Comparison of ENCODE assay signal across 8 mouse cellular contexts in the genomic region with DNA sequence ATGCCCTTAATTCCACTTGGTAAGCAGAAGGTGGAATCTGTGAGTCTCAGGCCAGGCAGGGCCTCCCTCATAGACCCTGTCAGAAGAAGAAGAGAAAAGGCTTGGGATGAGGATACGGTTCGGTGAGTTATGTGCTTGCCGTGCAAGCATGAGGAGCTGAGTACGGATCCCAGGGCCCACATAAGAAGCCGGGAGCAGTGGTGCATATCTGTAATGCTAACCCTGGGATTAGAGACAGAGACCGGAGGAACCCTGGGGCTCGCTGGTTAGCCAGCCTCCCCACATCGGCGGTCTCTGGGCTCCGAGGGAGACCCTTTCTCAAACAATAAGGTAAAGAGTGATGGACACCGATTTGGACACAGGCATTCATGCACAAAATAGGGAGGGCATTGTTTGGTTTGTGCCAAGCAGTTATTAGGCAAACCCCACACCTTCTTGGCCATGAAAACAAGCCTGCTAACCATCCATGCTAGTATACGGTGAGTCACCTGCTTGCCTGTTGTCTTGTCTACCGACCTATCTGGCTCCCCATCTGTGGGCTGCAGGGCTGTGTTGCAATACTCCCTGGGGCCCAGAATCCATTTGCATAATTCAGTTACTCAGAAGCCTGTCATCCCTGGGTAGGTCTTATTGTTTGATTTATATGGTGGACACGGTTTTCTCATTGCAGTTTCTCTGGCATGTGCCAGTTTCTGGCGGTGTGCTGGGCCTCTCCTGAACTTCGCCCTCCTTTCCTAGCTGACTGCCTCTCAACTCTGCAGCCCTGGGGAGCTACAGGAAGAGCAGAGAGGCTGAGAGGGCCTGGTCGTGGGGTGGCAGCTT. TPM values are rescaled to one million over a fixed set of nuclear protein-coding genes. Genes with fewer than 3 reads are reported as not detected.
DNase-seq lines count a peak whose midpoint lies in the region; ATAC-seq lines count a peak whose summit lies in the region.

No protein-coding gene starts in this region.

- H3K9ac ChIP-seq in hindbrain, embryonic 14.5 days: no peak overlapping the region

- no peaks in the 10 kb centered on the region for H3K9me3 ChIP-seq in hindbrain, embryonic 10.5 days
- no peaks in the 10 kb centered on the region for H3K9me3 ChIP-seq in hindbrain, embryonic 14.5 days (ENCODE audit: control insufficient read depth, low read length)

- peak overlapping the region; percentile 68 for H3K27ac ChIP-seq in hindbrain, embryonic 10.5 days
- no peak overlapping the region for H3K27ac ChIP-seq in hindbrain, embryonic 14.5 days

- ATAC-seq in hindbrain, embryonic 14.5 days (ENCODE audit: low FRiP score): no peak
- ATAC-seq in common myeloid progenitor, adult 5-6 weeks (replicated peaks; ENCODE audit: low read depth, poor library complexity, severe bottlenecking): peak; percentile 65
- ATAC-seq in neutrophil, adult 5-6 weeks (ENCODE audit: extremely low read depth, insufficient number of reproducible peaks, low FRiP score, poor library complexity, severe bottlenecking): peak; percentile 67; the same call in 1 of the 2 replicates

- no peak for DNase-seq in hindbrain, embryonic 10.5 days (ENCODE audit: low spot score)
- DNase-seq in hindbrain, embryonic 14.5 days (ENCODE audit: low spot score): no peak
- peak; percentile 49 for DNase-seq in kidney, postnatal 10 days
- no peak for DNase-seq in thymus, postnatal 25 days
- DNase-seq in ovary, adult 18-20 months (ENCODE audit: low spot score): no peak
- DNase-seq in lung, postnatal 25 days (ENCODE audit: low spot score): no peak

- peaks cover 8% of the 10 kb centered on the region; the same call in 1 of the 2 replicates for H3K27me3 ChIP-seq in hindbrain, embryonic 10.5 days (ENCODE audit: insufficient read depth, poor library complexity, severe bottlenecking)
- no peaks in the 10 kb centered on the region for H3K27me3 ChIP-seq in hindbrain, embryonic 14.5 days (ENCODE audit: control insufficient read depth, insufficient read depth, low read length)

- H3K4me1 ChIP-seq in hindbrain, embryonic 10.5 days (replicated peaks): peaks cover 28% of the 10 kb centered on the region
- H3K4me1 ChIP-seq in hindbrain, embryonic 14.5 days (replicated peaks; ENCODE audit: control insufficient read depth, insufficient read depth, low read length): peaks cover 17% of the 10 kb centered on the region

- H3K4me3 ChIP-seq in hindbrain, embryonic 10.5 days: no peak overlapping the region
- H3K4me3 ChIP-seq in hindbrain, embryonic 14.5 days (replicated peaks; ENCODE audit: low read length): no peak overlapping the region

- no peaks in the 10 kb centered on the region for H3K36me3 ChIP-seq in hindbrain, embryonic 10.5 days
- H3K36me3 ChIP-seq in hindbrain, embryonic 14.5 days (replicated peaks; ENCODE audit: control insufficient read depth, insufficient read depth): no peaks in the 10 kb centered on the region

- H3K4me2 ChIP-seq in hindbrain, embryonic 14.5 days (replicated peaks): no peak overlapping the region

- 55% methylated on average over 17 of the region's 17 CpGs for WGBS in hindbrain, embryonic 10.5 days
- WGBS in hindbrain, embryonic 14.5 days: 34% methylated on average over 17 of the region's 17 CpGs

RNA-seq across cellular contexts. Expression of a gene that starts 11.8 kb away (rescaled TPM):
- polyA plus RNA-seq in hindbrain, embryonic 10.5 days (2016; fragmentation: Nextera tagmentation; extraction: Ambion mirVana): 3.6 and 5.6 TPM in 2 replicates
- 19.6 and 22.4 TPM in 2 replicates for polyA plus RNA-seq in hindbrain, embryonic 14.5 days (2014; fragmentation: Nextera tagmentation; extraction: Ambion mirVana)
- 46.3 and 51.3 TPM in 2 replicates for total RNA-seq in common myeloid progenitor, adult 5-6 weeks (2017)
- 76.2 and 76.7 TPM in 2 replicates for total RNA-seq in neutrophil, adult 5-6 weeks (2017)

RNA-seq across cellular contexts. Expression of a gene that starts 51.1 kb away (rescaled TPM):
- 10.9 and 11.2 TPM in 2 replicates for polyA plus RNA-seq in hindbrain, embryonic 10.5 days (2016; fragmentation: Nextera tagmentation; extraction: Ambion mirVana)
- 8.9 and 9.2 TPM in 2 replicates for polyA plus RNA-seq in hindbrain, embryonic 14.5 days (2014; fragmentation: Nextera tagmentation; extraction: Ambion mirVana)
- total RNA-seq in common myeloid progenitor, adult 5-6 weeks (2017): 4.8 TPM in 2 replicates
- 6.3 and 7.7 TPM in 2 replicates for total RNA-seq in neutrophil, adult 5-6 weeks (2017)

RNA-seq across cellular contexts. Expression of a gene that starts 51.2 kb away (rescaled TPM):
- polyA plus RNA-seq in hindbrain, embryonic 10.5 days (2016; fragmentation: Nextera tagmentation; extraction: Ambion mirVana): 126 and 128 TPM in 2 replicates
- polyA plus RNA-seq in hindbrain, embryonic 14.5 days (2014; fragmentation: Nextera tagmentation; extraction: Ambion mirVana): 92.4 and 111 TPM in 2 replicates
- 83.3 and 100 TPM in 2 replicates for total RNA-seq in common myeloid progenitor, adult 5-6 weeks (2017)
- total RNA-seq in neutrophil, adult 5-6 weeks (2017): 32.7 and 35.5 TPM in 2 replicates

RNA-seq across cellular contexts. Expression of a gene that starts 54.8 kb away (rescaled TPM):
- polyA plus RNA-seq in hindbrain, embryonic 10.5 days (2016; fragmentation: Nextera tagmentation; extraction: Ambion mirVana): 0.22 and 0.39 TPM in 2 replicates
- 0.18 and 0.48 TPM in 2 replicates for polyA plus RNA-seq in hindbrain, embryonic 14.5 days (2014; fragmentation: Nextera tagmentation; extraction: Ambion mirVana)
- 1.8 and 2.3 TPM in 2 replicates for total RNA-seq in common myeloid progenitor, adult 5-6 weeks (2017)
- 0.37 and 0.81 TPM in 2 replicates for total RNA-seq in neutrophil, adult 5-6 weeks (2017)
